Comparison of ENCODE assay signal across 26 mouse cellular contexts in genomic region chr11:90237616-90238015, GRCm38 (mm10). TPM values are rescaled to one million over a fixed set of nuclear protein-coding genes. Genes with fewer than 3 reads are reported as not detected.
A peak's percentile ranks its signal among the peaks of the same experiment; 100 is the strongest.
DNase-seq lines count a peak whose midpoint lies in the region; ATAC-seq lines count a peak whose summit lies in the region.
"Had no signal": no experiment of that assay in that cellular context is flagged by ENCODE, and none has a peak within 500 bp of the region (broad histone marks: within the 10 kb centered on the region; RNA-seq: fewer than 3 reads in every experiment).

No protein-coding gene starts in this region.

- H3K27me3 ChIP-seq in hindbrain, embryonic 10.5 days (ENCODE audit: insufficient read depth, poor library complexity, severe bottlenecking), result no peaks in the 10 kb centered on the region
- H3K27me3 ChIP-seq in hindbrain, embryonic 16.5 days (replicated peaks; ENCODE audit: control insufficient read depth, insufficient read depth, low read length), result no peaks in the 10 kb centered on the region
- H3K27me3 ChIP-seq in neural tube, embryonic 11.5 days (ENCODE audit: control insufficient read depth, insufficient read depth, low read length), result no peaks in the 10 kb centered on the region
- H3K27me3 ChIP-seq in neural tube, embryonic 15.5 days (replicated peaks), result no peaks in the 10 kb centered on the region
- H3K27me3 ChIP-seq: embryonic facial prominence, embryonic 15.5 days; heart, embryonic 12.5 days; heart, embryonic 15.5 days; hindbrain, embryonic 13.5 days had no signal

- WGBS in hindbrain, embryonic 10.5 days, result 49% methylated on average over 5 of the region's 5 CpGs
- WGBS in hindbrain, embryonic 16.5 days, result 43% methylated on average over 5 of the region's 5 CpGs
- WGBS in neural tube, embryonic 11.5 days, result 68% methylated on average over 5 of the region's 5 CpGs
- WGBS in neural tube, embryonic 15.5 days, result 41% methylated on average over 5 of the region's 5 CpGs

- H3K4me1 ChIP-seq in hindbrain, embryonic 10.5 days (replicated peaks), result peaks cover 17% of the 10 kb centered on the region
- peaks cover under 1% of the 10 kb centered on the region; the same call in 1 of the 2 replicates for H3K4me1 ChIP-seq in hindbrain, embryonic 16.5 days (ENCODE audit: control insufficient read depth, insufficient read depth, low read depth, low read length)
- 0 out of 2 replicates have a peak, but pooled peaks cover 1% of the 10 kb centered on the region for H3K4me1 ChIP-seq in neural tube, embryonic 11.5 days (ENCODE audit: control insufficient read depth, insufficient read depth, low read length)
- H3K4me1 ChIP-seq in neural tube, embryonic 15.5 days, result no peaks in the 10 kb centered on the region

- H3K9ac ChIP-seq in hindbrain, embryonic 16.5 days (ENCODE audit: low read depth, low read length), result no peak overlapping the region
- no peak overlapping the region for H3K9ac ChIP-seq in neural tube, embryonic 11.5 days (ENCODE audit: low read length)
- H3K9ac ChIP-seq in neural tube, embryonic 15.5 days (replicated peaks), result no peak overlapping the region
- H3K9ac ChIP-seq: embryonic facial prominence, embryonic 15.5 days; forebrain, postnatal 0 days; heart, embryonic 12.5 days; heart, embryonic 15.5 days; hindbrain, embryonic 13.5 days had no signal

- H3K27ac ChIP-seq in hindbrain, embryonic 10.5 days, result no peak overlapping the region
- H3K27ac ChIP-seq in hindbrain, embryonic 16.5 days (ENCODE audit: low read depth, low read length), result no peak overlapping the region
- no peak overlapping the region for H3K27ac ChIP-seq in neural tube, embryonic 11.5 days (ENCODE audit: low read depth, low read length)
- no peak overlapping the region for H3K27ac ChIP-seq in neural tube, embryonic 15.5 days (replicated peaks)
- H3K27ac ChIP-seq: embryonic facial prominence, embryonic 15.5 days; gastrocnemius, adult 2 months; heart, embryonic 15.5 days; hindbrain, embryonic 13.5 days had no signal

- no peak overlapping the region for H3K4me3 ChIP-seq in hindbrain, embryonic 10.5 days
- no peak overlapping the region for H3K4me3 ChIP-seq in hindbrain, embryonic 16.5 days (ENCODE audit: low read length)
- no peak overlapping the region for H3K4me3 ChIP-seq in neural tube, embryonic 11.5 days (ENCODE audit: low read depth, low read length)
- no peak overlapping the region for H3K4me3 ChIP-seq in neural tube, embryonic 15.5 days (replicated peaks)
- H3K4me3 ChIP-seq: embryonic facial prominence, embryonic 15.5 days; gastrocnemius, adult 2 months; heart, embryonic 12.5 days; heart, embryonic 15.5 days; hindbrain, embryonic 13.5 days had no signal

- peak; percentile 61 for DNase-seq in embryo, embryonic 10 days (ENCODE audit: low spot score)
- no peak for DNase-seq in embryo, embryonic 9.5 days (ENCODE audit: extremely low spot score)
- peak; percentile 20 for DNase-seq in hindbrain, embryonic 10.5 days (ENCODE audit: low spot score)
- DNase-seq in neural tube, embryonic 11.5 days (ENCODE audit: low spot score), result peak; percentile 10
- peak; percentile 43 for DNase-seq in mesoderm, embryonic 11.5 days (ENCODE audit: low read depth, low spot score)
- no peak for DNase-seq in urinary bladder, postnatal 10 days (ENCODE audit: low spot score)
- DNase-seq: adrenal gland, adult 2 months; adrenal gland, postnatal 14 days; cerebellum, adult 11 months; cerebellum, adult 2 months; cerebellum, adult 9-11 months; cerebellum, postnatal 25 days; forebrain, postnatal 0 days; gastrocnemius, adult 2 months; gastrocnemius, postnatal 14 days; heart, adult 18-20 months; heart, postnatal 10 days; heart, postnatal 4 days had no signal

- no peaks in the 10 kb centered on the region for H3K36me3 ChIP-seq in hindbrain, embryonic 10.5 days
- H3K36me3 ChIP-seq in hindbrain, embryonic 16.5 days (ENCODE audit: control insufficient read depth, insufficient read depth, low read length), result no peaks in the 10 kb centered on the region
- no peaks in the 10 kb centered on the region for H3K36me3 ChIP-seq in neural tube, embryonic 11.5 days (ENCODE audit: control insufficient read depth, insufficient read depth, low read length)
- no peaks in the 10 kb centered on the region for H3K36me3 ChIP-seq in neural tube, embryonic 15.5 days
- H3K36me3 ChIP-seq: embryonic facial prominence, embryonic 15.5 days; heart, embryonic 12.5 days; heart, embryonic 15.5 days; hindbrain, embryonic 13.5 days had no signal

- no peak for ATAC-seq in hindbrain, embryonic 16.5 days
- ATAC-seq in neural tube, embryonic 11.5 days (ENCODE audit: insufficient read depth, low FRiP score, low TSS enrichment), result no peak
- no peak for ATAC-seq in neural tube, embryonic 15.5 days (ENCODE audit: low FRiP score)
- ATAC-seq: forebrain, embryonic 14.5 days; forebrain, postnatal 0 days; intestine, postnatal 0 days had no signal

- H3K4me2 ChIP-seq in hindbrain, embryonic 16.5 days (ENCODE audit: low read length), result no peak overlapping the region
- no peak overlapping the region for H3K4me2 ChIP-seq in neural tube, embryonic 11.5 days (ENCODE audit: low read depth)
- no peak overlapping the region for H3K4me2 ChIP-seq in neural tube, embryonic 15.5 days
- H3K4me2 ChIP-seq: embryonic facial prominence, embryonic 15.5 days; heart, embryonic 12.5 days; heart, embryonic 15.5 days; hindbrain, embryonic 13.5 days had no signal

- H3K9me3 ChIP-seq in hindbrain, embryonic 10.5 days, result no peaks in the 10 kb centered on the region
- H3K9me3 ChIP-seq in hindbrain, embryonic 16.5 days (ENCODE audit: control insufficient read depth, low read length), result no peaks in the 10 kb centered on the region
- no peaks in the 10 kb centered on the region for H3K9me3 ChIP-seq in neural tube, embryonic 11.5 days (ENCODE audit: control insufficient read depth, low read length)
- no peaks in the 10 kb centered on the region for H3K9me3 ChIP-seq in neural tube, embryonic 15.5 days (replicated peaks)
- H3K9me3 ChIP-seq: embryonic facial prominence, embryonic 15.5 days; heart, embryonic 12.5 days; heart, embryonic 15.5 days; hindbrain, embryonic 13.5 days had no signal

RNA-seq across cellular contexts. Expression of gene Mmd, which starts 11.6 kb away (rescaled TPM):
- polyA plus RNA-seq in hindbrain, embryonic 10.5 days (2016; fragmentation: Nextera tagmentation; extraction: Ambion mirVana), result 44.3 and 55.9 TPM in 2 replicates
- polyA plus RNA-seq in hindbrain, embryonic 16.5 days (2015; fragmentation: Nextera tagmentation; extraction: Ambion mirVana), result 118 and 125 TPM in 2 replicates
- polyA plus RNA-seq in neural tube, embryonic 11.5 days (2014; fragmentation: Nextera tagmentation; extraction: Ambion mirVana), result 48.2 and 51.6 TPM in 2 replicates
- polyA plus RNA-seq in neural tube, embryonic 15.5 days (2015; fragmentation: Nextera tagmentation; extraction: Ambion mirVana), result 104 and 126 TPM in 2 replicates

RNA-seq across cellular contexts. Expression of gene Gm45716, which starts 50.1 kb away (rescaled TPM):
- polyA plus RNA-seq in hindbrain, embryonic 10.5 days (2016; fragmentation: Nextera tagmentation; extraction: Ambion mirVana), result 15.6 and 19.0 TPM in 2 replicates
- polyA plus RNA-seq in hindbrain, embryonic 16.5 days (2015; fragmentation: Nextera tagmentation; extraction: Ambion mirVana), result 18.8 and 19.1 TPM in 2 replicates
- 17.3 and 17.7 TPM in 2 replicates for polyA plus RNA-seq in neural tube, embryonic 11.5 days (2014; fragmentation: Nextera tagmentation; extraction: Ambion mirVana)
- polyA plus RNA-seq in neural tube, embryonic 15.5 days (2015; fragmentation: Nextera tagmentation; extraction: Ambion mirVana), result 16.9 and 19.2 TPM in 2 replicates

Comparison
In these comparisons a context has a peak if more than half of its experiments do, and no peak if none do; other contexts are left out.
1. DNase-seq: peak in embryo, embryonic 10 days (single experiment), hindbrain, embryonic 10.5 days (single experiment), neural tube, embryonic 11.5 days (single experiment) and mesoderm, embryonic 11.5 days (single experiment); none in embryo, embryonic 9.5 days (single experiment) and urinary bladder, postnatal 10 days (single experiment).